Mouse (Mus musculus) intestine, postnatal 0 days (tissue): ENCODE measurements around the gene Itgb3. TPM values are rescaled to one million over a fixed set of nuclear protein-coding genes. Genes with fewer than 3 reads are reported as not detected.

Experiments
- ATAC-seq: fragments of 200-750 bp; cut with Nextera tagmentation; 2 replicates; pipeline ENCODE4 v1.8.0; 2017; ENCODE audit warnings: mild to moderate bottlenecking, moderate TSS enrichment, moderate library complexity
- H3K27ac ChIP-seq: fragments of 300-500 bp; sonication (generic); 2 replicates; pipeline ENCODE4 v1.5.1; 2014; ENCODE audit warnings: mild to moderate bottlenecking, low read depth, low read length, moderate library complexity
- H3K27me3 ChIP-seq: fragments of 300-500 bp; sonication (generic); replicated peaks from 2 replicates; pipeline ENCODE4 v1.6.1; 2014; ENCODE audit warnings: low read length, mixed read lengths; ENCODE audit not compliant: control insufficient read depth, insufficient read depth
- H3K36me3 ChIP-seq: fragments of 300-500 bp; sonication (generic); 2 replicates; pipeline ENCODE4 v1.6.1; 2014; ENCODE audit warnings: mild to moderate bottlenecking, moderate library complexity; ENCODE audit not compliant: control insufficient read depth, insufficient read depth
- H3K4me1 ChIP-seq: fragments of 300-500 bp; sonication (generic); replicated peaks from 2 replicates; pipeline ENCODE4 v1.6.1; 2014; ENCODE audit warnings: antibody characterized with exemption, low read length, mixed read lengths; ENCODE audit not compliant: control insufficient read depth, insufficient read depth
- H3K4me2 ChIP-seq: fragments of 300-500 bp; sonication (generic); replicated peaks from 2 replicates; pipeline ENCODE4 v1.6.1; 2014; ENCODE audit warnings: low read depth, mild to moderate bottlenecking, moderate library complexity
- H3K4me3 ChIP-seq: fragments of 300-500 bp; sonication (generic); 2 replicates; pipeline ENCODE4 v1.5.1; 2014; ENCODE audit warnings: low read depth, low read length
- H3K9ac ChIP-seq: fragments of 300-500 bp; sonication (generic); 2 replicates; pipeline ENCODE4 v1.6.1; 2014; ENCODE audit warnings: mild to moderate bottlenecking, low read depth, low read length
- H3K9me3 ChIP-seq: fragments of 300-500 bp; sonication (generic); 2 replicates; pipeline ENCODE4 v1.6.1; 2016; ENCODE audit warnings: mixed run types; ENCODE audit not compliant: control insufficient read depth
- CTCF ChIP-seq: sonication (generic); IDR thresholded peaks from 2 replicates; pipeline ENCODE4 v1.5.1; 2016; ENCODE audit warnings: low read depth, mild to moderate bottlenecking, control low read depth, antibody characterized with exemption, moderate library complexity
- WGBS: fragments of 180-500 bp; shearing (Covaris S2); extraction: QIAGEN DNeasy Blood & Tissue Kit; methylation state at CpG from one replicate; pipeline ENCODE4 v1.1.7; 2014; 5-methylcytosine and 5-hydroxymethylcytosine counted together
- polyA plus RNA-seq: library from polyadenylated mRNA; unstranded; fragments of >200 nt; fragmentation: Nextera tagmentation; extraction: Ambion mirVana; gene quantifications from 2 replicates; pipeline ENCODE4 v1.2.1, GENCODE M21; 2015

Itgb3 gene
- polyA plus RNA-seq, 1 experiment from 2014 or later = 5.3 TPM

- Histone ChIP-seq H3K27me3 (no peaks in the 10 kb centered on the region), H3K27ac (no peak overlapping the region), H3K36me3 (no peaks in the 10 kb centered on the region), H3K4me1 (no peaks in the 10 kb centered on the region), H3K4me3 (no peak overlapping the region), H3K9ac (no peak overlapping the region), H3K4me2 (no peak overlapping the region), H3K9me3 (no peaks in the 10 kb centered on the region)
- WGBS = 87% methylated on average over 2 of the region's 2 CpGs
- no peak for TF ChIP-seq CTCF
- ATAC-seq = no peak
These were observed 19.3 kb upstream of the Itgb3 start for GRCm38 (mm10) chr11:104588513-104588912.

DNA sequence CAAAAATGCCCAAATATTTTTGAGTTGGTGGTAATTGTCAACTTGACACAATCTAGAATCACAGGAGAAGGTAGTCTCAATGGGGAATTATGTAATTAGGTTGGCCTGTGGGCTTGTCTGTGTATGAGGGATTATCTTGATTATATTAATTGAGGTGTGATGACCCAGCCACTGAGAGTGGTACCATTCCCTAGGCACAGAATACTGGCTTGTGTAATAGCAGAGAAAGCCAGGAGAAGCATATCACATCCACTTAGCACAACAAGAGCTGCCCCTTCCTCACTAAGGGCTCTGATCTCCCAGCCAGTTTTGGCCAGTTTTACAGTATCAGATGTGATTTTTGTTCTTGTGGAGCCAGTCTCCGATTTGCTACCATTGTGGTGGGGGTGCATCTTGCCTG lies 18.2 kb upstream of the Itgb3 start:
- ATAC-seq = no peak
- no peak overlapping the region for H3K9ac ChIP-seq
- no peaks in the 10 kb centered on the region for H3K27me3 ChIP-seq
- no peak overlapping the region for H3K4me3 ChIP-seq
- no peaks in the 10 kb centered on the region for H3K36me3 ChIP-seq
- no peak for TF ChIP-seq CTCF
- 65% methylated on average over 1 of the region's 1 CpGs for WGBS
- H3K9me3 ChIP-seq = no peaks in the 10 kb centered on the region
- no peak overlapping the region for H3K27ac ChIP-seq
- no peaks in the 10 kb centered on the region for H3K4me1 ChIP-seq
- H3K4me2 ChIP-seq = no peak overlapping the region

DNA sequence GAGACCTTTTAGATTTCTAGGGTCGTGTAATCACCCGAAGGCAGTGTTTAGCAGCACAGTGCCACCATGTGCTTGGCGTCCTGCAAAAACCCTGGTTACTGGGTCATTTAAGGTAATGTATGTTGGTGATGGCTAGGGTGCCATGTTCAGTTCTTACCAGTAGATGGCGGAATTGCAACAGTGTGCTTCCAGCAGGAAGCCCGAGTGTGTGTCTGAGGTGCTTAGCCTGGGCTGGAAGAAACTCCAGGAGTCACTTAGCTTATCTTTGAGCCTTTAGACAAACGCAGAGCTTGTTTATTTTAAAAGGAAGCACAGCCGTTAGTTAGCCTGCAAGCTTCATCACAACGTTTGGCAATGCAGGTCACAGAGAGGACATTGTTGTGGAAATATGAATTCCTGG lies 17.7 kb upstream of the Itgb3 start:
- under 1% methylated on average over 8 of the region's 8 CpGs for WGBS
- Histone ChIP-seq H3K27me3 (no peaks in the 10 kb centered on the region), H3K36me3 (no peaks in the 10 kb centered on the region), H3K9me3 (no peaks in the 10 kb centered on the region), H3K4me3 (no peak overlapping the region), H3K9ac (no peak overlapping the region), H3K4me1 (no peaks in the 10 kb centered on the region), H3K27ac (no peak overlapping the region), H3K4me2 (no peak overlapping the region)
- ATAC-seq = peak; percentile 65; the same call in 1 of the 2 replicates
- peak; percentile 99 for TF ChIP-seq CTCF

DNA sequence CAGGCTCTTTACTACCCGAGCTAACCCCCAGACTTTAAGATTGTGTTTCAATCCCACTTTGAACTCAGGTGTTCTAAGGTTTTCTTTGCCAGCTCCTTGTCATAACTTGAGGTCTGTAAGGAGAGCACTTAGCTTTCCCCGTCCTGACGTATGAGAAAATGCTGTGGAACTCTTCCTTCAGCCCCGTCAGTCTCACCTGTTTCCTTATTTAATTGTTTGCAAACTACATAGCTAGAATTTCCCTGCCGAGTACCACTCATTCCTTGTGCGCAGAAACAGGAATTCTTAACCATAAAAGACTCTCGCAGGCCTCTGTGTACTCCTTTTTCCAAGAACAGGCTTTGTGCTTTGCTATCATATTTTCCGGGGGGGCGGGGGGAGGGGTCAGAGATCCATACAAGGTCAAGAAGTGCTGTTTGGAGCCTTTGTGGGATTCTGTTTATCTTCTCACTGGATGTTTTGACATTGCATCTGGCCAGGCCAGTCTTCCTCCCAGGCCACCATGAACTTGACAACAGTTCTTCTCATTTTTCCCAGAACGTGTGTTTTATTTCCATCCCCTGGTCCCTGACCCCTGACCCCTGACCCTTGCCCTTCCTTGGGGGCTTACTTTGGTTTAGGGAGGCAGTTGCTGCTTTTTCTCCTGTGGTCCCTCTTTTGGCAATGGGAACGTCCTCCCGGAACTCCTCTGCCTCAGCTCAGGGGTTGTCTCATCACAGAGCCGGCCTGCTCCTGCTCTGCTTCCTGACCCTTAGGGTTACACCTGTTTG lies 15.5 kb upstream of the Itgb3 start:
- Histone ChIP-seq H3K4me1 (no peaks in the 10 kb centered on the region), H3K9ac (no peak overlapping the region), H3K9me3 (no peaks in the 10 kb centered on the region), H3K4me3 (no peak overlapping the region), H3K36me3 (no peaks in the 10 kb centered on the region), H3K4me2 (no peak overlapping the region), H3K27ac (no peak overlapping the region), H3K27me3 (no peaks in the 10 kb centered on the region)
- no peak for ATAC-seq
- WGBS = 44% methylated on average over 13 of the region's 13 CpGs
- TF ChIP-seq CTCF = no peak

- Histone ChIP-seq H3K36me3 (no peaks in the 10 kb centered on the region), H3K4me2 (no peak overlapping the region), H3K9me3 (no peaks in the 10 kb centered on the region), H3K27me3 (no peaks in the 10 kb centered on the region), H3K9ac (no peak overlapping the region), H3K4me1 (no peaks in the 10 kb centered on the region), H3K27ac (no peak overlapping the region), H3K4me3 (no peak overlapping the region)
- no peak for ATAC-seq
- WGBS = 75% methylated on average over 10 of the region's 10 CpGs
- TF ChIP-seq CTCF = no peak
These were observed 11.4 kb upstream of the Itgb3 start for GRCm38 (mm10) chr11:104596365-104596764.

GRCm38 (mm10) chr11:104599265-104599945 lies 8.4 kb upstream of the Itgb3 start:
- ATAC-seq = no peak

More at GRCm38 (mm10) chr11:104599265-104599945, 8.4 kb upstream of the Itgb3 start:
- H3K9ac ChIP-seq = no peak overlapping the region
- H3K27me3 ChIP-seq = no peaks in the 10 kb centered on the region
- H3K4me2 ChIP-seq = no peak overlapping the region
- H3K36me3 ChIP-seq = no peaks in the 10 kb centered on the region
- no peak overlapping the region for H3K4me3 ChIP-seq
- H3K27ac ChIP-seq = no peak overlapping the region
- WGBS = 75% methylated on average over 13 of the region's 13 CpGs
- no peak for TF ChIP-seq CTCF
- H3K9me3 ChIP-seq = no peaks in the 10 kb centered on the region
- no peaks in the 10 kb centered on the region for H3K4me1 ChIP-seq
